Mouse (Mus musculus): ENCODE results near the gene Fam189a2. TPM values are rescaled to one million over a fixed set of nuclear protein-coding genes. Genes with fewer than 3 reads are reported as not detected.

The Fam189a2 gene
- total RNA-seq, 2 experiments from 2014 or later = 15.8 to 18.0 TPM

- no peak for DNase-seq (ENCODE audit: low spot score in 2 of 2)
Observed at GRCm38 (mm10) chr19:23988166-23988565, 42.7 kb downstream of the Fam189a2 start.

GRCm38 (mm10) chr19:23987291-23987690 lies 43.5 kb downstream of the Fam189a2 start:
- intact Hi-C loops (cut with DNase I) = no loop called here
- DNase-seq (ENCODE audit: low spot score in 2 of 2) = no peak

More at GRCm38 (mm10) chr19:23988166-23988565, 42.7 kb downstream of the Fam189a2 start:
- intact Hi-C loops (cut with DNase I) = no loop called here

- intact Hi-C loops (cut with DNase I) = no loop called here
Observed at GRCm38 (mm10) chr19:23984186-23984585, 46.6 kb downstream of the Fam189a2 start.

GRCm38 (mm10) chr19:23980598-23980997 lies 50.2 kb downstream of the Fam189a2 start:
- intact Hi-C loops (cut with DNase I) = no loop called here
- peak; percentile 62 to 85 for DNase-seq (ENCODE audit: low spot score in 2 of 2)

More at GRCm38 (mm10) chr19:23984186-23984585, 46.6 kb downstream of the Fam189a2 start:
- no peak for DNase-seq (ENCODE audit: low spot score in 2 of 2)

GRCm38 (mm10) chr19:23977901-23978443 lies 52.8 kb downstream of the Fam189a2 start:
- intact Hi-C loops (cut with DNase I) = no loop called here
- DNase-seq (ENCODE audit: low spot score in 2 of 2) = no peak

GRCm38 (mm10) chr19:23972881-23973649 lies 57.8 kb downstream of the Fam189a2 start:
- intact Hi-C loops (cut with DNase I) = no loop called here
- DNase-seq (ENCODE audit: low spot score in 2 of 2) = no peak

DNA sequence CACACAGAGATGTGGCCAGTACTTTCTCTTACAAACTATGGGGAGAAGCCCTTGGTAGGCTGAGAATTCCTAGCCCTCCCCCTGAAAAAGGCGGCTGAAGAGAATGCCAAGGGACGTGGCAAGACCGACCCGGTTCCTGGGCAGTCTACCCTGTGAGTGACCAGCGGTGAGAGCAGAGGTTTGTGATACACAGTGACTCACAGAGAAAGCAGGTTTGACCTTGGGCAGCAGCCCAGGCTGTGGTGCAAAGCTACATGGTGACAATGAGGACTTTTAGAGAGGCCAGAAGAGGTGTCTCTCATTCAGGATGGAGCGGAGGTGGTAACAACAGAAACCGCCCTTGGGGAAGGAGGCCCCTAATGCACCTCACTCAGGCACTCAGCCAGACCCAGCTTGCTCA lies 59.4 kb downstream of the Fam189a2 start:
- no peak for DNase-seq (ENCODE audit: low spot score in 2 of 2)

DNA sequence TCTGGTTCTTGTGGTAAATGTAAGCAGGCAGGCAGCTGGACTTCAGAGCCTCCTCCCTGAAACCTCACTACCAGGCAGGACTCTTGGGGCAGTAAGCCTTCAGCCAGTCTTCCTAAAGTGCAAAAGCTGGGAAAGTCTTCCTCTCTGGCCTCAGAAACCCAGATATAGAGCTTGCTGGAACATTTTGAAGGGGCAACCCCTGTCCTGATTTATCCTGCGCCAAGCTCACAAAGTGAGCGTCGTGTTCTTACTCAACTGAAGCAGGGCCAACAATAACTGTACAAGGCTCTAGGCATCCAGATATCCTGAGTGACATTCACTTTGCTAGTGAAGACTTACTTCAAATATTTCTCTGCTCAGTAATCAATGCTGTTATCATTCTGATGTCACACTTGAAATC lies 60.4 kb downstream of the Fam189a2 start:
- intact Hi-C loops (cut with DNase I) = no loop called here
- DNase-seq (ENCODE audit: low spot score in 2 of 2) = no peak

More for the DNA sequence above, 59.4 kb downstream of the Fam189a2 start:
- intact Hi-C loops (cut with DNase I) = no loop called here

DNA sequence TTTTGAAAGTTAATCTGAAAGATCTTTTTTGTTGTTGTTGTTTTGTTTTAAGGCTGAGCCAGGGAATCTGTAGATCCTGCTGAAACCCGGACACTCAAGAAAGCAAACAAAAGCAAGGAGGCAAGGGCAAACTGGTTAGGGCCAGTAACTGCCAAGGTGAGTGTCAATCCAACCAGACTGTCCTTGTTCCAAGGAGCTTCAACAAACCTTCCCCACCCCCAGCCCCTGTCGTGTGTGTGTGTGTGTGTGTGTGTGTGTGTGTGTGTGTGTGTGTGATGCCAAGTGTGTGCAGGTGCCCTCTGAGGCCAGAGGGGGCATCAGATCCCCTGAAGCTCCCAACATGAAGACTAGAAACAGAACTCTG lies 62.0 kb downstream of the Fam189a2 start:
- DNase-seq (ENCODE audit: low spot score in 2 of 2) = no peak
- intact Hi-C loops (cut with DNase I) = no loop called here

DNA sequence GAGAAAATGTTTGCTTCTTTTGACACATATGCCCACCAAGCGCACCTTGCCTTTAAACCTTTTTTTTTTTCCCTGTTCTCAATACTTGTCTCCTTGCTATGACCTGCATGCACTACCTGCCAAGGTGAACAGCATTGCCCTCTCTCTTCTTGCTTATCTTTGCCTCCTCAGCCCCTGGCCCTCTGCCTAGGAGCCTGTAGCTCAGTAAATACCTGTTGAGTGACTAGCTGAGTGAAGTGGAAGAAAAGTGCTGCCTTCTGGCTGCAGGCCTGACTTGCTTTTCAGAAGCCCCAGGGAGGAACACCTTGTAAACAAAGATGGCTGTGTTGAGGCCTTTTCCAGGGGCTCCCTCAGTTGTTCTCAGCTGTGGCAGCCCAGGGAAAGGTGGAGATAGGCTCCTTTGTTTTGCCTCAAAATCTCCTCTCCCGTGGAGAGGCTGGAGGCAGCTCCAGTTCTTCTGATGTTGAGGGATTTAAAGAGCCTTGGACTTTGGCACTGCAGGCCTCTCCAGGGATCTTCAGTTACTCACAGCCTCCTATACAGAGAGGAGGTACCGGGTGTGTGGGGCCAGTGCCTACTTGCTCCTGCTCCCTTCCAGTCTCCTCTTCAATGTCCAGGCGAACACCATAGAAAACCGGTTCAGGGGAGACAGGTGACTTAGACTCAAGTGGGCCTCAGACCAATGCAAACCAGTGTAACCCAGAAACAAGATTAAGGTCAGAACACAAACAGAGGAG lies 62.5 kb downstream of the Fam189a2 start:
- DNase-seq (ENCODE audit: low spot score in 2 of 2) = no peak
- intact Hi-C loops (cut with DNase I) = no loop called here

GRCm38 (mm10) chr19:23967156-23967555 lies 63.7 kb downstream of the Fam189a2 start:
- DNase-seq (ENCODE audit: low spot score in 2 of 2) = peak; percentile 57 to 70
- intact Hi-C loops (cut with DNase I) = no loop called here

- DNase-seq (ENCODE audit: low spot score in 2 of 2) = no peak
- intact Hi-C loops (cut with DNase I) = no loop called here
Observed at GRCm38 (mm10) chr19:23966376-23966775, 64.4 kb downstream of the Fam189a2 start.

DNA sequence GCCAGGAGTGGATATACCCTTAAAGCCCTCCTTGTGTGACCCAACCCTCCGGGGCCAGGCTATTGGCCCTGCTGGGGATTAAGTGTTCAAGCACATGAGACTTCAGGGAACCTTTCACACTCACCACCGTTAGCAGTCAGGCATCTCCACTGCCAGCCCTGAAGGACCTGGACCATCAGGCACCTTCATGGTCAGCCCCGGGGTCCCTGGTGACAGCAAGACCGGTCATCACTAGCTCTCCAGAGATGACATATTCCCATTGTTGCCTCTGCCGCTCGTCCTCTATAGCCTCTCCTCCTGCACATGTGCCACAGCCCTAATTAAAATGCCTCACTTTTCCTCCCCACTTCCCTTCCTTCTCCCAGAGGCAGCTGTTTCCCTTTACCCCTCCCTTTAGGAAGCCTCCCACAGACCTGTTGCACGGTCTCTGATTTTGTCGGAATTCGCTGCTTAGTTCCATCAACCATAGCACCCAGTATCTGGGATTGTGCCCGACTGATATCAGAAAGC lies 66.4 kb downstream of the Fam189a2 start:
- intact Hi-C loops (cut with DNase I) = loop anchor here (5.0 kb wide), 3 partner anchors 207 to 592 kb away; partner anchors contain the start of gene Apba1
- no peak for DNase-seq (ENCODE audit: low spot score in 2 of 2)

DNA sequence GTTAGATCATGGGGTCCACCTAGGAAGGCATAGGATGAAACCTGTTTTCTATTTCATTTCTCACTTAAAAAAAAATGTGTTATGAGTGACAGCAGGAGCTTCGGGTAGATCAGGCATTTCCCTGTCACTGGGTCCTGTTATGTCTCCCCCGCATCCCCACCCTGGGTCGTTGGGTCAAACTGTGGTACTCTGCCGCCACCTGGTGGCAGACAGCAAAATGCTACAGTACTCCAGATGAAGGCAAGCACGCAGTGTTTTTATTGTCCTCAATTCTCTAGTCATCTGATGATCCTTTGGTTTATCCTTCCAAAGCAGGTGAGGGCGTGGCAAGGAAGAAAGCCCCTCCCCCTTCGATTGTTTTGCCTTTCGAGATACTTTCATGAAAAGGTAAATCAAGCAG lies 69.3 kb downstream of the Fam189a2 start:
- peak; percentile 47 to 61 for DNase-seq (ENCODE audit: low spot score in 2 of 2)
- intact Hi-C loops (cut with DNase I) = loop anchor here (2.0 to 5.0 kb wide), 5 partner anchors 99 to 663 kb away; partner anchors contain the start of gene Apba1

DNA sequence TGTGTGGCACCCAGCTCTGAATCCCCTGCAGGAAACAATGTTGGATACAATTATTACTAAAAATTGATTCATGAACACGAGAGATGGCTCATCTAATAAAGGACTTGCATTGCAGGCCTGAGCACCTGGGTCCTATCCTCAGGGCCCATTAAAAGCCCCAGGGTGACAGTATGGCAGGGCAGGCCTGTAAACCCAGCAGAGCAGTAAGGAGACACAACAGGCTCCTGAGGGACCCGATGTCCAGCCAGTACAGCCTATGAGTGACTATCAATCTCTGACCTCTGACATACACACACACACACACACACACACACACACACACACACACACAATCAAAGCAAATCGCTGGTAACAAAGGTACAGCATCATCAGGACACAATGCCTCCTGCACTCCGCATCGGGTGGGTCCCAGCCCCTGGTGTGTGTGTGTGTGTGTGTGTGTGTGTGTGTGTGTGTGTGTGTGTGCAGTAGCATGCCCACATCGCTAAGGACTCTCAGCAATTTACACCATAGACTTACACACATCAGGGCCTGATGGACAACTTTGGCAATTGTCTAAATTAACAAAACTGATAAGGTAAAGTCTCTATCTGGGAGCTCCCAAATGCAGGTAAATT lies 69.9 kb downstream of the Fam189a2 start:
- intact Hi-C loops (cut with DNase I) = loop anchor here (2.0 to 5.0 kb wide), 5 partner anchors 98 to 662 kb away; partner anchors contain the start of gene Apba1
- DNase-seq (ENCODE audit: low spot score in 2 of 2) = no peak

GRCm38 (mm10) chr19:23960275-23960674 lies 70.5 kb downstream of the Fam189a2 start:
- peak in 1 of 2 experiments; percentile 34 for DNase-seq (ENCODE audit: low spot score in 2 of 2)
- intact Hi-C loops (cut with DNase I) = loop anchor here (2.0 to 5.0 kb wide), 5 partner anchors 97 to 661 kb away; partner anchors contain the start of gene Apba1

DNA sequence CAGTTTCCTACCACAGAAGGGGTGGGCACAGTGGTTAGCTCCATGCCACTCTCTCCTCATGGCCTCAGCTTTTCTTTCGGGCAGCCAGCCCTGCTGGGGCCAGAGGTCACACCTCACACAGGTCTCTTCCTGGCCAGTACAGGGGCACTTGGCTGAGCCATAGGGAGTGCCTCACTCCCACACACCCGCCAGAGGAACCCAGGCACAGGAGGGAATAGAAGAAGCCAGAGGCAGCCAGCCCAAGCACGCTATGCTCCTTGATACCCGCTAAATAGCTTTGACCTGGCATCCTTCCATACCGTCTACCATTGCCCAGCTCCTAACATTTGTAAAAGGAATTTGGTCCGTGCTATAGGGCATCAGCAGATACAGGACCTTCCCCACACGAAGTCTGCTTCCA lies 70.9 kb downstream of the Fam189a2 start:
- DNase-seq (ENCODE audit: low spot score in 2 of 2) = no peak
- intact Hi-C loops (cut with DNase I) = loop anchor here (2.0 to 5.0 kb wide), 5 partner anchors 97 to 661 kb away; partner anchors contain the start of gene Apba1

DNA sequence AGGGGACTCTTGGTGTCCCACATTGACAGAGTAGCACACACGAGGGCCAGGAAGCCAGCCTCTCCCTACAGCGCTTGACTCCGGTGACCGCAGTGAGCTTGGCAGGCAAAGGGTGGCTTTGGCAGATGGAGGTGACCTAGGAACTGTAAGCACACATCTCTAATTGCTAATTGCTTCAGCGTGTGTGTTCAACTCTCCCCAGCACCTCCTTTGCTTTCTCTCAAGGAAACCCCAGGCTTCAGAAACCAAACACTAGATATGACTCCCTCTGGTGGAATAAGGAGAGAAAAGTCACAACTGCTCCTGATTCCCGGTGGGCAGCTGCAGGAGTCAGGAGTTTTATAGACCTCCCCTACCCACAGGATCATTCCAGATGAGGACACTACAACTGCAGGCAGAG lies 71.9 kb downstream of the Fam189a2 start:
- DNase-seq (ENCODE audit: low spot score in 2 of 2) = peak in 1 of 2 experiments; percentile 60
- intact Hi-C loops (cut with DNase I) = no loop called here

DNA sequence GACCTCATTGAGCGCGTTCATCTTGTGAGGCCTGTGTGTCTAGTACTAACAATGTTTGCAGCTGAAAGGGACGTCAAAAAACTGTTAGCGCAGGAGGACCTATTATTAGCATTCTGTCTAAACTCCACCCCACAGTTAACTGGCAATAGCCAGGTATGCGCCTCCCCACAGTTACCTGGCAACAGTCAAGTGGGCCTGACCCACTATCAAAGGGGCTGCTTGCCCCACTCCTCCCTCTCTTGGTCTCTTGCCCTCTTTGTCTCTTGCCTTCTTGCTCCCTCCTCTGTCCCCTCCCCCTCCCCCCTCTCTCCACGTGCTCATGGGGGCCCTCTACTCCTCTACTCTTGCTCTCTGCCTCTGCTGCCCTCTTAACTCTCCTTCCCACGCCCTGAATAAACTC lies 73.3 kb downstream of the Fam189a2 start:
- intact Hi-C loops (cut with DNase I) = no loop called here
- no peak for DNase-seq (ENCODE audit: low spot score in 2 of 2)

All from left cerebral cortex, postnatal 14 days (tissue).